Mouse (Mus musculus): ENCODE measurements at regions not wholly inside any gene's neighbourhood (a gene's known extent, or its start where the extent isn't known, plus 50 kb on each side); places are given as distances from the start of the nearest gene placed in this dataset.

- TF ChIP-seq CTCF (IDR thresholded peaks at IDR 0.05; ENCODE audit: low read depth, low read length): no peak
- TF ChIP-seq POLR2A (IDR thresholded peaks at IDR 0.05; ENCODE audit: insufficient read depth, low read length): no peak
- no peak for TF ChIP-seq EP300 (IDR thresholded peaks at IDR 0.05; ENCODE audit: insufficient read depth, low read depth, low read length)
Measured at GRCm38 (mm10) chr1:12409738-12410523, 996.0 kb downstream of the A830018L16Rik start.

Data from ES-Bruce4 (cell line).